In the genomic region with DNA sequence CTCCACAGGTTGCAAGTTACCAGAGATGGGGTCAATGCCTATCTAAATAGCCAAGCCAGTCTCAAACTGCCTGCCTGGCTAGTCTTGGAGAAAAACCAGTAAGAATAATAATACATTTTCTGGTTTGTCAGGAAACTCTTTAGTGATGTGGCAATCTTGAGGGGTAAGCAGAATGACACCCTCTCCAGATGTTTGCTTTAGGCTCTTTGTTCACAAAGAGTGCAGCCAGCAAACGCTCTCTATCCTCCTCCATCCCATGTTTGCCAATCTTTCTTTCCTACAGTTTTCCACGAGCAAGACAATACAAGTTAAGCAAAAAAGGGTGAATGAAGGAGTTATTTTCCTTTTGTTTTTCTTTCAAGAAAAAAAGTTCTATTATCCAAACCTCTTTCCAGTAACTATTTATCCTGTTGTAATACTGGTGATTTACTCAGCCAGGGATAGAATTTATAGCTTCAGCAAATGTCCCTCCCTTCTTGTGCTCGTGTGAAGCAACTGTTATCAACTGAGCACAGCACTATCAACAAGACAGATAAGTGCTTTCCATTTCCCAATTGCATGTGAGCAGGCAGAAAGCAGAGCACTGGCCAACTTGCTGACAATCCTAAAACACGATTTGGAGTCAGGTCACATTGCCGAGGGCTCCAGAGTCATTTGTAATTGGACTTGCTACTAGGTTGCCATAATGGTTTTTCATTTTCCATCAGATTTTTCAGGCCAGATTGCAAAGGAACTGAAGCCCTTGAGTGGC, we compare ENCODE assay signal across 15 mouse cellular contexts.
"Had no signal": no experiment of that assay in that cellular context is flagged by ENCODE, and none has a peak within 500 bp of the region (broad histone marks: within the 10 kb centered on the region; RNA-seq: fewer than 3 reads in every experiment).

No protein-coding gene starts in this region.

- DNase-seq: kidney, adult 2 months; kidney, postnatal 10 days; kidney, postnatal 36 days; layer of hippocampus, postnatal 36 days; liver, embryonic 13.5 days; thymus, adult 18-20 months; thymus, postnatal 36 days had no signal

- H3K36me3 ChIP-seq: liver, embryonic 13.5 days; midbrain, embryonic 10.5 days; midbrain, embryonic 13.5 days; neural tube, embryonic 13.5 days had no signal

- H3K4me3 ChIP-seq: left cerebral cortex, adult 2 months; liver, embryonic 13.5 days; megakaryocyte, embryonic 14.5 days; midbrain, embryonic 10.5 days; midbrain, embryonic 13.5 days; myocyte; neural tube, embryonic 13.5 days had no signal

- H3K27ac ChIP-seq: left cerebral cortex, adult 2 months; liver, embryonic 13.5 days; midbrain, embryonic 10.5 days; midbrain, embryonic 13.5 days; neural tube, embryonic 13.5 days had no signal

- H3K9me3 ChIP-seq: liver, embryonic 13.5 days; midbrain, embryonic 10.5 days; midbrain, embryonic 13.5 days; neural tube, embryonic 13.5 days had no signal

- H3K27me3 ChIP-seq: liver, embryonic 13.5 days; megakaryocyte, embryonic 14.5 days; midbrain, embryonic 13.5 days; neural tube, embryonic 13.5 days had no signal

- H3K4me2 ChIP-seq: liver, embryonic 13.5 days; midbrain, embryonic 13.5 days; neural tube, embryonic 13.5 days had no signal

- H3K9ac ChIP-seq: liver, embryonic 13.5 days; midbrain, embryonic 13.5 days; neural tube, embryonic 13.5 days had no signal

- H3K4me1 ChIP-seq: liver, embryonic 13.5 days; megakaryocyte, embryonic 14.5 days; midbrain, embryonic 13.5 days; neural tube, embryonic 13.5 days had no signal

- ATAC-seq: intestine, embryonic 16.5 days; midbrain, embryonic 13.5 days; midbrain, embryonic 16.5 days had no signal
